Mouse (Mus musculus): ENCODE measurements around the gene Prkaa1. TPM values are rescaled to one million over a fixed set of nuclear protein-coding genes. Genes with fewer than 3 reads are reported as not detected.

Prkaa1 gene
- total and polyA plus RNA-seq, 2 experiments from 2014 or later, result 9.5 to 17.5 TPM

- H3K27me3 ChIP-seq (ENCODE audit: insufficient read depth, low read length), result no peaks in the 10 kb centered on the region
- H3K4me1 ChIP-seq (ENCODE audit: insufficient read depth, low read length), result no peaks in the 10 kb centered on the region
- DNase-seq (ENCODE audit: low spot score) (no peak), ATAC-seq (ENCODE audit: low FRiP score) (no peak)
- WGBS, result 92% methylated on average over 12 of the region's 12 CpGs
- no peak for TF ChIP-seq CTCF (IDR thresholded peaks at IDR 0.05)
- no peak overlapping the region for H3K27ac ChIP-seq (ENCODE audit: low read depth, low read length)
- H3K9ac ChIP-seq (replicated peaks; ENCODE audit: low read length, poor library complexity, severe bottlenecking), result no peak overlapping the region
- H3K9me3 ChIP-seq (ENCODE audit: low read length), result no peaks in the 10 kb centered on the region
- no peak overlapping the region for H3K4me2 ChIP-seq (ENCODE audit: low read depth, low read length, poor library complexity, severe bottlenecking)
- H3K4me3 ChIP-seq (ENCODE audit: low read depth, low read length), result no peak overlapping the region
- H3K36me3 ChIP-seq (ENCODE audit: insufficient read depth, low read length), result peaks cover 49% of the 10 kb centered on the region
Measured at GRCm38 (mm10) chr15:5173217-5173820, 29.7 kb downstream of the Prkaa1 start.

DNA sequence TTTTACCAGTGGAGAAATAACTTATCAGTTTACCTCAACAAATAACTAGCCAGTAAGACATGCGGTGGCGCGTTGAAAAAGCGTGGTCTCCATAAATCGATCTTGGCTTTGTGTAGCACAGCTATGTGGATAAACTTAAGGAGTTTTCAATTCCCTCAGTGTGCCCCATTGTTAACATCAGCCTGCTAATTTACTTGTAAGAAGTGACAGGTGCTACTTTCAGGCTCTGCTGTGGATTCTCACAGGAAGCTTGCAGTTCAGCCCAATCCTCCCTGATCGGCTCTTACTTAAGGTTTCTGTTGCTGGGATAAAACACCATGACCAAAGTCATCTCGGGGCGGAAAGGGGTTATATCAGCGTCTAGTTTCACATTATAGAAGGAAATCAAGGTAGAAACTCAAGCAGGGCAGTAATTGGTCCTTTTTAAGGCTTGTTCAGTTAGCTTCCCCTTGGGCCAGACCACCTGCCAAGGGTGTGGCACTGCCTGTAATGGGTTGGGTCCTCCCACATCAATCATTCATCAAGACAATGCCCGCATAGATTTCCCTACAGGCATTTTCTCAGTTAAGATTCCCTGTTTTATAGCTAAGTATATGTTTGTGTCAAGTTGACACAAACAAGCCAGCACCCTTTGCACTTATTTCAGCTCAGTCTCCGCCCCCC, 41.1 kb downstream of the Prkaa1 start:
- peak; percentile 42 for ATAC-seq (ENCODE audit: low FRiP score)
- no peaks in the 10 kb centered on the region for H3K9me3 ChIP-seq (ENCODE audit: low read length)
- WGBS, result 45% methylated on average over 10 of the region's 11 CpGs
- peak; percentile 30 for DNase-seq (ENCODE audit: low spot score)
- peak overlapping the region; percentile 76 for H3K4me3 ChIP-seq (ENCODE audit: low read depth, low read length)
- no peaks in the 10 kb centered on the region for H3K27me3 ChIP-seq (ENCODE audit: insufficient read depth, low read length)
- H3K27ac ChIP-seq (ENCODE audit: low read depth, low read length), result peak overlapping the region; percentile 85
- H3K4me1 ChIP-seq (ENCODE audit: insufficient read depth, low read length), result 0 out of 2 replicates have a peak, but pooled peaks cover 4% of the 10 kb centered on the region
- H3K36me3 ChIP-seq (ENCODE audit: insufficient read depth, low read length), result peaks cover 1% of the 10 kb centered on the region; the same call in 1 of the 2 replicates
- H3K9ac ChIP-seq (replicated peaks; ENCODE audit: low read length, poor library complexity, severe bottlenecking), result peak overlapping the region; percentile 65
- H3K4me2 ChIP-seq (ENCODE audit: low read depth, low read length, poor library complexity, severe bottlenecking), result peak overlapping the region; percentile 85
- no peak for TF ChIP-seq CTCF (IDR thresholded peaks at IDR 0.05)

GRCm38 (mm10) chr15:5185366-5186292, 42.0 kb downstream of the Prkaa1 start, which contains the start of gene Ttc33:
Gene Ttc33 (plus strand): TSS chr15:5185525.
- WGBS, result under 1% methylated on average over 53 of the region's 55 CpGs

DNA sequence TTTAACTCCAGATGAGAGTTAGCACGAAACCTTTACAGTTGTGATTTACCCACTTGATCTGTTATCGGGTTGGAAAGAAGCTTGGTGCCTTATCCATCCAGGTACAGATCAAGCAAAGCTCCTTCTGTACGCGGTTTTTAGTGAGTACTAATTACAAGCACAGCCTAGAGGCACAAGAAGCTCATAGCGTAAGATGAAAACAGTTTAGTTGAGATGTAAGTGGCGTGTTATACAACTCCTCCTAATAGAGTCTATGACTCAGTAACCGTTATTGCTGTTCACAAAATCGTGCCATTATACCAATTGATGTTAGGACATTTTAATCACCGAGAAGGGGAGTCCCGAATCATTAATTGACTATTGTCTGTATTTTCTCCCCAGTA, 42.6 kb downstream of the Prkaa1 start:
- Histone ChIP-seq H3K27me3 (ENCODE audit: insufficient read depth, low read length) (no peaks in the 10 kb centered on the region), H3K36me3 (ENCODE audit: insufficient read depth, low read length) (peaks cover 14% of the 10 kb centered on the region), H3K27ac (ENCODE audit: low read depth, low read length) (peak overlapping the region; percentile 85), H3K9ac (replicated peaks; ENCODE audit: low read length, poor library complexity, severe bottlenecking) (peak overlapping the region; percentile 65), H3K9me3 (ENCODE audit: low read length) (no peaks in the 10 kb centered on the region), H3K4me1 (ENCODE audit: insufficient read depth, low read length) (0 out of 2 replicates have a peak, but pooled peaks cover 4% of the 10 kb centered on the region), H3K4me2 (ENCODE audit: low read depth, low read length, poor library complexity, severe bottlenecking) (peak overlapping the region; percentile 85), H3K4me3 (ENCODE audit: low read depth, low read length) (peak overlapping the region; percentile 76)
- ATAC-seq (ENCODE audit: low FRiP score), result no peak
- no peak for TF ChIP-seq CTCF (IDR thresholded peaks at IDR 0.05)
- WGBS, result 34% methylated on average over 10 of the region's 10 CpGs
- peak; percentile 6 for DNase-seq (ENCODE audit: low spot score)

More at GRCm38 (mm10) chr15:5185366-5186292, 42.0 kb downstream of the Prkaa1 start, which contains the start of gene Ttc33:
- no peaks in the 10 kb centered on the region for H3K27me3 ChIP-seq (ENCODE audit: insufficient read depth, low read length)
- TF ChIP-seq CTCF (IDR thresholded peaks at IDR 0.05), result peak; percentile 67
- H3K4me1 ChIP-seq (ENCODE audit: insufficient read depth, low read length), result 0 out of 2 replicates have a peak, but pooled peaks cover 4% of the 10 kb centered on the region
- ATAC-seq (ENCODE audit: low FRiP score) (peak; percentile 91), DNase-seq (ENCODE audit: low spot score) (peak; percentile 93)
- peak within 1 kb of the TSS; percentile 65 for H3K9ac ChIP-seq (replicated peaks; ENCODE audit: low read length, poor library complexity, severe bottlenecking)
- H3K27ac ChIP-seq (ENCODE audit: low read depth, low read length), result peak within 1 kb of the TSS; percentile 85
- no peaks in the 10 kb centered on the region for H3K9me3 ChIP-seq (ENCODE audit: low read length)
- H3K36me3 ChIP-seq (ENCODE audit: insufficient read depth, low read length), result peaks cover 8% of the 10 kb centered on the region; the same call in 1 of the 2 replicates
- peak within 1 kb of the TSS; percentile 85 for H3K4me2 ChIP-seq (ENCODE audit: low read depth, low read length, poor library complexity, severe bottlenecking)
- H3K4me3 ChIP-seq (ENCODE audit: low read depth, low read length), result peak within 1 kb of the TSS; percentile 76

GRCm38 (mm10) chr15:5187116-5187515, 43.5 kb downstream of the Prkaa1 start:
- 57% methylated on average over 4 of the region's 4 CpGs for WGBS
- no peak overlapping the region for H3K4me3 ChIP-seq (ENCODE audit: low read depth, low read length)

More at GRCm38 (mm10) chr15:5187116-5187515, 43.5 kb downstream of the Prkaa1 start:
- H3K27me3 ChIP-seq (ENCODE audit: insufficient read depth, low read length), result no peaks in the 10 kb centered on the region
- DNase-seq (ENCODE audit: low spot score) (no peak), ATAC-seq (ENCODE audit: low FRiP score) (no peak)
- H3K36me3 ChIP-seq (ENCODE audit: insufficient read depth, low read length), result peaks cover 14% of the 10 kb centered on the region
- TF ChIP-seq CTCF (IDR thresholded peaks at IDR 0.05), result no peak
- H3K4me2 ChIP-seq (ENCODE audit: low read depth, low read length, poor library complexity, severe bottlenecking), result no peak overlapping the region
- H3K27ac ChIP-seq (ENCODE audit: low read depth, low read length), result no peak overlapping the region
- H3K4me1 ChIP-seq (ENCODE audit: insufficient read depth, low read length), result 0 out of 2 replicates have a peak, but pooled peaks cover 4% of the 10 kb centered on the region
- no peaks in the 10 kb centered on the region for H3K9me3 ChIP-seq (ENCODE audit: low read length)
- H3K9ac ChIP-seq (replicated peaks; ENCODE audit: low read length, poor library complexity, severe bottlenecking), result no peak overlapping the region

All from midbrain, postnatal 0 days (tissue).